Mouse (Mus musculus): ENCODE data around the gene Usp12. TPM values are rescaled to one million over a fixed set of nuclear protein-coding genes. Genes with fewer than 3 reads are reported as not detected.

Usp12 gene
- polyA plus RNA-seq, 1 experiment from 2014 or later: 14.4 TPM

- no peak overlapping the region for H3K4me3 ChIP-seq (ENCODE audit: low read length)
- peak overlapping the region; percentile 56; the same call in 1 of the 2 replicates for H3K27ac ChIP-seq (ENCODE audit: low read depth, low read length)
- ATAC-seq (ENCODE audit: low FRiP score, low TSS enrichment): peak; percentile 40; the same call in 1 of the 2 replicates
- H3K9me3 ChIP-seq (ENCODE audit: control insufficient read depth, low read length): 0 out of 2 replicates have a peak, but pooled peaks cover 3% of the 10 kb centered on the region
- H3K4me2 ChIP-seq (replicated peaks; ENCODE audit: low read depth, low read length): no peak overlapping the region
- H3K9ac ChIP-seq (ENCODE audit: low read depth, low read length): no peak overlapping the region
- no peaks in the 10 kb centered on the region for H3K36me3 ChIP-seq (ENCODE audit: control insufficient read depth, insufficient read depth, low read length)
- H3K4me1 ChIP-seq (ENCODE audit: control insufficient read depth, insufficient read depth, low read length): peaks cover 4% of the 10 kb centered on the region; the same call in 1 of the 2 replicates
- no peaks in the 10 kb centered on the region for H3K27me3 ChIP-seq (ENCODE audit: control insufficient read depth, insufficient read depth, low read length)
- 27% methylated on average over 8 of the region's 8 CpGs for WGBS
These were observed 91.1 kb downstream of the Usp12 start for GRCm38 (mm10) chr5:146703710-146704121.

DNA sequence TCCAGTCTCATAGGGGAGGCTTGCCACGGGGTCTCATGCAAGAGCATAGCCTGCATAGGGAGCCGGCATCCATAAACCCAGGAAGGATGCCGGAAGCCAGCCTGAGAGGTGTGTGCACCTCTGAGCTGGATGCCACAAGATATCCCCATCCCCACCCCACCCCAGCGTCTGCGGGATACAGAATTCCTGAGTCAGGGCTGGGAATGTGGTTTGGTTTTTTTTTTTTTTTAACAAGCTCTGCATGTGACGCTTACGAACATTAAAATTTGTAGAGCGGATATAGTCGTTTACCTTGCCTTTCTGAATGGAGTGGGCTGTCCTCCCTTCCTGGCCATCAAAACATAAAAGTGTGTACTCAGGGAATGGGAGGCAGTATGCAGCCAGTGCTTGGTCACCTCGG, 94.7 kb downstream of the Usp12 start:
- Histone ChIP-seq H3K4me3 (ENCODE audit: low read length) (no peak overlapping the region), H3K36me3 (ENCODE audit: control insufficient read depth, insufficient read depth, low read length) (no peaks in the 10 kb centered on the region), H3K27ac (ENCODE audit: low read depth, low read length) (no peak overlapping the region), H3K9ac (ENCODE audit: low read depth, low read length) (no peak overlapping the region), H3K9me3 (ENCODE audit: control insufficient read depth, low read length) (0 out of 2 replicates have a peak, but pooled peaks cover 3% of the 10 kb centered on the region), H3K4me2 (replicated peaks; ENCODE audit: low read depth, low read length) (no peak overlapping the region), H3K27me3 (ENCODE audit: control insufficient read depth, insufficient read depth, low read length) (no peaks in the 10 kb centered on the region), H3K4me1 (ENCODE audit: control insufficient read depth, insufficient read depth, low read length) (peaks cover 4% of the 10 kb centered on the region; the same call in 1 of the 2 replicates)
- no peak for ATAC-seq (ENCODE audit: low FRiP score, low TSS enrichment)
- WGBS: 46% methylated on average over 10 of the region's 10 CpGs

DNA sequence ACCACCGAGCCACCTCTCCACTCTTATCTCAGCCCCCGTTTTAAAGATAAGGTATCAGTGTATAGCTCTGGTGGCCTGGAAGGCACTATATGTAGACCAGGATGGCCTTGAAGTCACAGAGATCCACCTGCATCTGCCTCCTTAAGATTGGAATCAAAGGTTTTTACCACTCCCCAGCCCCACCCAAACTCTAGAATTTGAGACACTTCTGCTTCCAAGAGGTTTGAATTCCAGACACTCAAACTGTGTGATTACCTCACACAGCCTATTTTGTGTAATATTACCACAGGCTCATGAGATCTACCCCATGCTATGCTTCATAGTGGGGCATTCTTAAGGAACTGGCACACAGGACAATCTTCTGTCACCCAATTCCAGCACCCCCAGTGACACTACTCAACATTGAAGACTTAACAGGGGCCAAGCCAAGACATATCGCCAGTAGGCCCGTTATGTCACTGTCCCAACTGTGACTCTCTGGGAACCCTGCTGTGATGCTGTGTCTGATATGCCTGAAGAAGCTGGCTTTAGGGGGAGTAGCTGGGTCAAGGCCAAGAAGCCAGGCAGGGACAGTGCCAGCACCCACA, 95.3 kb downstream of the Usp12 start:
- no peak for ATAC-seq (ENCODE audit: low FRiP score, low TSS enrichment)
- no peak overlapping the region for H3K4me2 ChIP-seq (replicated peaks; ENCODE audit: low read depth, low read length)
- H3K9ac ChIP-seq (ENCODE audit: low read depth, low read length): no peak overlapping the region
- 88% methylated on average over 4 of the region's 4 CpGs for WGBS
- peaks cover 4% of the 10 kb centered on the region; the same call in 1 of the 2 replicates for H3K4me1 ChIP-seq (ENCODE audit: control insufficient read depth, insufficient read depth, low read length)
- H3K9me3 ChIP-seq (ENCODE audit: control insufficient read depth, low read length): 0 out of 2 replicates have a peak, but pooled peaks cover 3% of the 10 kb centered on the region
- no peak overlapping the region for H3K4me3 ChIP-seq (ENCODE audit: low read length)
- H3K27me3 ChIP-seq (ENCODE audit: control insufficient read depth, insufficient read depth, low read length): no peaks in the 10 kb centered on the region
- H3K27ac ChIP-seq (ENCODE audit: low read depth, low read length): no peak overlapping the region
- no peaks in the 10 kb centered on the region for H3K36me3 ChIP-seq (ENCODE audit: control insufficient read depth, insufficient read depth, low read length)

DNA sequence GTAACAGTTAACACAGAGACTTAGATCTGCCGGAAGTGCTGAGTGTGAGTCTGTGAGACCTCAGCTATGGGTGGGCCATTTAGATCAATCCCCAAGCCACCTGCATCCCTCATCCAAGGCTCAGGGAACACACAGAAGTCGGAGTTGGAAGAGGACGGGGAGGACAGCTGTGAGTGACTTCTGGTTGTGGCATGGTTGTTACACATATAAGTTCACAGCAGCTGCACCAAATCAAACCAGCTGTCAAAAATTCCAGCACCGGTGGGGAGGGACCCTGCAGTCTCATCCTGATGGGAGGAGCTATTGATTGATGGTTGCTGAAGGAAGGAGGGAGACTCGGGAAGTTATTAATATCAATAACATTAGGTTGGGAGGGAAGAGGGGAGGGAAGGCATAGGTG, 99.3 kb downstream of the Usp12 start:
- Histone ChIP-seq H3K9ac (ENCODE audit: low read depth, low read length) (no peak overlapping the region), H3K9me3 (ENCODE audit: control insufficient read depth, low read length) (no peaks in the 10 kb centered on the region), H3K4me2 (replicated peaks; ENCODE audit: low read depth, low read length) (no peak overlapping the region), H3K27me3 (ENCODE audit: control insufficient read depth, insufficient read depth, low read length) (no peaks in the 10 kb centered on the region), H3K27ac (ENCODE audit: low read depth, low read length) (no peak overlapping the region), H3K36me3 (ENCODE audit: control insufficient read depth, insufficient read depth, low read length) (no peaks in the 10 kb centered on the region), H3K4me3 (ENCODE audit: low read length) (no peak overlapping the region), H3K4me1 (ENCODE audit: control insufficient read depth, insufficient read depth, low read length) (peaks cover 11% of the 10 kb centered on the region)
- 59% methylated on average over 5 of the region's 5 CpGs for WGBS
- ATAC-seq (ENCODE audit: low FRiP score, low TSS enrichment): no peak

GRCm38 (mm10) chr5:146692976-146693361, 101.8 kb downstream of the Usp12 start:
- peaks cover 10% of the 10 kb centered on the region for H3K4me1 ChIP-seq (ENCODE audit: control insufficient read depth, insufficient read depth, low read length)
- H3K4me3 ChIP-seq (ENCODE audit: low read length): no peak overlapping the region
- H3K27ac ChIP-seq (ENCODE audit: low read depth, low read length): peak overlapping the region; percentile 75; the same call in 1 of the 2 replicates
- H3K36me3 ChIP-seq (ENCODE audit: control insufficient read depth, insufficient read depth, low read length): no peaks in the 10 kb centered on the region
- no peak overlapping the region for H3K4me2 ChIP-seq (replicated peaks; ENCODE audit: low read depth, low read length)
- WGBS: 68% methylated on average over 5 of the region's 5 CpGs
- no peak overlapping the region for H3K9ac ChIP-seq (ENCODE audit: low read depth, low read length)
- no peak for ATAC-seq (ENCODE audit: low FRiP score, low TSS enrichment)
- H3K27me3 ChIP-seq (ENCODE audit: control insufficient read depth, insufficient read depth, low read length): no peaks in the 10 kb centered on the region
- no peaks in the 10 kb centered on the region for H3K9me3 ChIP-seq (ENCODE audit: control insufficient read depth, low read length)

DNA sequence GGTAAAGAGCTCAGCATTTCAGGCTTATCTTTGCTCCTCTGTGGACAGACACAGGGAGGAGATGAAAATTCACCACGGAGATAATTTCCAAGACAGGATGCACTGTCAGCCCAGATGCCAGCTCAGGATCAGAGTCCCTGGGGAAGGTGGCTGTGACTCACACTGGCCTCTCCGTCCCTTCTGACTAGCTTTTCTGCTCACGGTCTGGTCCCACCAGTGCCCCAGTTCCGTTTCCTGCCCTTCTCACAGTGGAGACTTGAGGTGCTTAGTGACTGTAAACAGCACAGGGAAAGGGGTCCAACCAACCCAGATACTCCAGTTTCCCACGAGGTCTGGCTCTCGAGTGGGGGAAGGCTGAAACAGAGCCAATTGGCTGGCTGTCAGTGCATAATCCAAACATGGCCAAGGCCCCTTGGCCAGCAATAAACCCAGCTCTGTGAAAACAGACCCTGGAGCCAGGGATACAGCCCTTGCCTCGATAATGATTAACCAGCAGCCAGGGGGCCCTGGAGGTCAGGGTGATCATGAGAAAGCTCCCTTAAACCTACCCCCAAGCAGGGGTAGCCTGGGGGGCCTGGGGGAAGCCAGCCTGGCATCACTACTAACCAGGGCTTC, 102.3 kb downstream of the Usp12 start:
- ATAC-seq (ENCODE audit: low FRiP score, low TSS enrichment): peak; percentile 45; the same call in 1 of the 2 replicates
- Histone ChIP-seq H3K4me3 (ENCODE audit: low read length) (no peak overlapping the region), H3K4me1 (ENCODE audit: control insufficient read depth, insufficient read depth, low read length) (peaks cover 15% of the 10 kb centered on the region), H3K27me3 (ENCODE audit: control insufficient read depth, insufficient read depth, low read length) (no peaks in the 10 kb centered on the region), H3K9ac (ENCODE audit: low read depth, low read length) (no peak overlapping the region), H3K4me2 (replicated peaks; ENCODE audit: low read depth, low read length) (no peak overlapping the region), H3K36me3 (ENCODE audit: control insufficient read depth, insufficient read depth, low read length) (no peaks in the 10 kb centered on the region), H3K9me3 (ENCODE audit: control insufficient read depth, low read length) (no peaks in the 10 kb centered on the region), H3K27ac (ENCODE audit: low read depth, low read length) (peak overlapping the region; percentile 75)
- WGBS: 19% methylated on average over 7 of the region's 7 CpGs

DNA sequence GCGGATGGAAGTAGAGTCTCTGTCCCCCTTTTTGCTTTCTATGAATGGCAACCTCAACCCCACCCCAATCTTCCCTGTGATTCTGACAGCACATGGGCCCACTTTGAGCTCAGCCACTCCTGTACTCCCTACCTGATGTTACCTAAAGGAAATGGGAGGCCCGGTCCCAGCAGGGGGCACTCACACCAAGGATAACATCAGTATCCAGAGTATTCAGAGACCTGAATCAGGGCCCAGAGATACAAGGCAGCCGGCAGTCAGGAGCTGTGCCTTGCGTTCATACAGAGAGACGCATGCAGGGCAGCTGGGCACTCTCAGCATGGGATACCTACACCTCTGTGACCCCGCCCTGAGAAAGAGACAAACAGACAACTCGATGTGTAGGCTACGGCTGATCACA, 103.1 kb downstream of the Usp12 start:
- H3K27ac ChIP-seq (ENCODE audit: low read depth, low read length): peak overlapping the region; percentile 75; the same call in 1 of the 2 replicates
- H3K9ac ChIP-seq (ENCODE audit: low read depth, low read length): no peak overlapping the region
- peaks cover 18% of the 10 kb centered on the region for H3K4me1 ChIP-seq (ENCODE audit: control insufficient read depth, insufficient read depth, low read length)
- no peak overlapping the region for H3K4me3 ChIP-seq (ENCODE audit: low read length)
- 68% methylated on average over 8 of the region's 8 CpGs for WGBS
- H3K4me2 ChIP-seq (replicated peaks; ENCODE audit: low read depth, low read length): no peak overlapping the region
- peaks cover 3% of the 10 kb centered on the region; the same call in 1 of the 2 replicates for H3K27me3 ChIP-seq (ENCODE audit: control insufficient read depth, insufficient read depth, low read length)
- no peaks in the 10 kb centered on the region for H3K9me3 ChIP-seq (ENCODE audit: control insufficient read depth, low read length)
- ATAC-seq (ENCODE audit: low FRiP score, low TSS enrichment): no peak
- no peaks in the 10 kb centered on the region for H3K36me3 ChIP-seq (ENCODE audit: control insufficient read depth, insufficient read depth, low read length)

DNA sequence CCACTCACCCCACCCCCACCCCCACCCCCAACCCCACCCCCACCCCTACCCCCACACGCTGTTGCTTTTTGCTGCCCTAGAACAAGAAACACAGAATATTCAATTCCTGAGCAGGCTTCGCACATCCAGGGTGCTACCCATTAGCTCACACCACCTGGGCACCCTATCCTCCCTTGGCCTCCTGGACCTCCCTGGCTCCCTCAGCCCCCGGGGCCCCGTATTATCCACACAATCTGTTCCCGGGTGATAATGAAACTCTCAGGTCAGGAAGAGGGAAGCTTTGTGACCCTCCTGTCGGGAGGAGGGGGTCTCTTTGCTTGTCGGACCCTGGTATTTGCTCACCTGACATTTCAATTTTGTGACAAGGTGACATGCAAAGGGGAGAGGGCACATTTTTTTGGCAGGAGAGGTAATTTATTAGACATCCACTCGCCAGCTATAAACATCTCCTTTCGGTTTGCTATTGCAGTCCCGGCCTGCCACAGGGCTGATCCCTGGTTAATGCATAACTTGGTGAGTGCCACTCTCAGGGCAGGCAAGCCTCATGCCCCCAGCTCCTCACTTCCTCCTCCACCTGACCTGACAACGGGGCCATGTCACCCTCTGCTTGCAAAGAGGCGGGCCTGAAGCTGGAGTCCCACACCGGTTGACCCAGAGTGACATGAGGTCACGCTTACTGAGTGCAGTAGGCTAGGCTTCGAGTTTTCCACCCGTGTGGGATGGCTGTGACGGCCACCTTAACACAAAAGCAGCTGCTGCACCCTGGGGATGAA, 107.1 kb downstream of the Usp12 start:
- no peaks in the 10 kb centered on the region for H3K9me3 ChIP-seq (ENCODE audit: control insufficient read depth, low read length)
- no peak overlapping the region for H3K4me3 ChIP-seq (ENCODE audit: low read length)
- no peak overlapping the region for H3K9ac ChIP-seq (ENCODE audit: low read depth, low read length)
- ATAC-seq (ENCODE audit: low FRiP score, low TSS enrichment): peak; percentile 78
- H3K4me1 ChIP-seq (ENCODE audit: control insufficient read depth, insufficient read depth, low read length): peaks cover 27% of the 10 kb centered on the region
- H3K36me3 ChIP-seq (ENCODE audit: control insufficient read depth, insufficient read depth, low read length): no peaks in the 10 kb centered on the region
- H3K27ac ChIP-seq (ENCODE audit: low read depth, low read length): peak overlapping the region; percentile 77
- peak overlapping the region; percentile 22; the same call in 1 of the 2 replicates for H3K4me2 ChIP-seq (replicated peaks; ENCODE audit: low read depth, low read length)
- WGBS: 14% methylated on average over 17 of the region's 17 CpGs
- H3K27me3 ChIP-seq (ENCODE audit: control insufficient read depth, insufficient read depth, low read length): peaks cover 3% of the 10 kb centered on the region; the same call in 1 of the 2 replicates

Data from kidney, embryonic 14.5 days (tissue).